Mouse (Mus musculus): ENCODE results near the gene Tnip2.

DNA sequence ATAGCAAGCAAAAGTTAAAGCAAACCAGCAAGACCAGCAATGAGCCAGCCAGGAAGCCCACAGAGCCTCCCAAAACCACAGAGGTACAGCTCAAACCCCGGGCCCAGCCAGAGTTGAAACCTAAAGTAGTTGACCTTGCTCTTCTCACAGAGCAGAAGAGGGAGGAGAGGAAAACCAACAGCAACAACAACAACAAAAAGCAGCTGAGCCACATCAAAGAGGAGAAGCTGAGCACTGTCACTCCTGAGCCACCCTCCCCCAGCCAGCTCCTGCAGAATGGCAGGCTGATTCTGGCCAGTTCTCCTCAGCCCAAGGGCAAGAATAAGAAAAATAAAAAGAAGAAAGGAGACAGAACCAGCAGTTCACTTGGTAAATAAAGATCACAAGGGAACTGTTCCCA is 47.7 kb downstream of the Tnip2 start:
- TF ChIP-seq CTCF (IDR thresholded peaks at IDR 0.05; ENCODE audit: low read depth, low read length), result no peak
- TF ChIP-seq POLR2AphosphoS5 (IDR thresholded peaks at IDR 0.05; ENCODE audit: insufficient replicate concordance, low read depth, low read length), result no peak

All from G1E (cell line).